Mouse (Mus musculus) erythroblast, embryonic 14.5 days (primary cell): Measurements from ENCODE around the gene Rab11a.

Experiments
- GATA1 ChIP-seq: IDR thresholded peaks from 2 replicates; pipeline ENCODE4 v1.6.1; 2012; ENCODE audit warnings: low read length, inconsistent platforms, mixed read lengths
- TAL1 ChIP-seq: IDR thresholded peaks from 3 replicates; pipeline ENCODE4 v1.6.1; 2012; ENCODE audit warnings: low read length, inconsistent platforms, mixed read lengths

DNA sequence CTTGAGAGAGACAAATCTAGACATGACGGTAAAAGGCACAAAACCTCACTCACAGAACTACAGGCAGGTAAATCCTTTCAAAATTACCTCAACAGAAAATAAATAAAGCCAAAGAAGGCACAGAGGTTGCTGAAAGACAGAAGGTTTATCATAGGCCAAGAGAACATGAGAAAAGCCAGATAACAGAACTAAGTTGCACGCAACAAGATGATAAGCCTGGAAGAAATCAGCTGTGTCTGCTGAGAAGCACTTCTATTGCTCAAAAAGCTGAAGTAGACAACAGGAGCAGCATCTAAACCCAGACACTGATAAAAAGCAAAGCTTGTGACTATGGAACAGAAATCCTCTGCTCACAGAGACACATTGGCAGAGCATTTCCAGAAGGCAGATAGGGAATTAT lies 27.3 kb upstream of the Rab11a start:
- no peak for TF ChIP-seq TAL1
- no peak for TF ChIP-seq GATA1
